Mouse (Mus musculus) CH12.LX (cell line): ENCODE measurements around the gene Snurf. TPM values are rescaled to one million over a fixed set of nuclear protein-coding genes. Genes with fewer than 3 reads are reported as not detected.

Experiments used
- DNase-seq: peaks from one replicate; pipeline ENCODE4 v3.0.0-alpha.2; 2013; ENCODE audit errors: extremely low read depth
- H3K27ac ChIP-seq: 2 replicates; pipeline ENCODE4 v1.5.1; 2012; ENCODE audit warnings: low read depth, mild to moderate bottlenecking, control low read depth, moderate library complexity; ENCODE audit not compliant: insufficient read depth
- H3K27me3 ChIP-seq: replicated peaks from 2 replicates; pipeline ENCODE3; 2012; ENCODE audit warnings: inconsistent platforms
- H3K36me3 ChIP-seq, 2 experiments: replicated peaks in 1 of 2; 2 replicates each; pipeline versions ENCODE3 to v1.6.1; 2012; ENCODE audit warnings: inconsistent platforms in 1 of 2, low read length in 1 of 2, mild to moderate bottlenecking in 1 of 2, mixed read lengths in 1 of 2, moderate library complexity in 1 of 2; ENCODE audit not compliant: control insufficient read depth in 1 of 2, insufficient read depth in 1 of 2
- H3K4me1 ChIP-seq, 2 experiments: 2 replicates each; pipeline ENCODE4 v1.6.1; 2012; ENCODE audit warnings: inconsistent platforms in 1 of 2, moderate library complexity in 1 of 2; ENCODE audit not compliant: insufficient read depth in 2 of 2, control insufficient read depth in 1 of 2
- H3K4me2 ChIP-seq: 2 replicates; pipeline ENCODE4 v1.6.1; 2012; ENCODE audit warnings: low read depth, mild to moderate bottlenecking, control low read depth; ENCODE audit not compliant: poor library complexity, insufficient read depth, severe bottlenecking
- H3K4me3 ChIP-seq, 3 experiments: fragments of 150-350 bp in 1 of 3; sonication (generic) in 1 of 3; replicated peaks in 1 of 3; 2 replicates each; pipeline versions ENCODE3 to v1.5.1; 2011 to 2012; ENCODE audit warnings: low read depth in 2 of 3, low read length in 2 of 3, mild to moderate bottlenecking in 2 of 3, moderate library complexity in 2 of 3, control low read depth in 1 of 3, improper control_type of control experiment in 1 of 3, inconsistent platforms in 1 of 3, mixed read lengths in 1 of 3; ENCODE audit not compliant: poor library complexity in 1 of 3
- H3K79me2 ChIP-seq: replicated peaks from 2 replicates; pipeline ENCODE4 v1.6.1; 2012; ENCODE audit warnings: mild to moderate bottlenecking, moderate library complexity; ENCODE audit not compliant: control insufficient read depth, poor library complexity, insufficient read depth, severe bottlenecking; ENCODE audit errors: extremely low read depth
- H3K9ac ChIP-seq: 2 replicates; pipeline ENCODE4 v1.6.1; 2012; ENCODE audit warnings: low read depth, mild to moderate bottlenecking, control low read depth, moderate library complexity; ENCODE audit not compliant: insufficient read depth
- H3K9me3 ChIP-seq: replicated peaks from 2 replicates; pipeline ENCODE3; 2012; ENCODE audit warnings: low read length, inconsistent platforms, mixed read lengths
- BHLHE40 ChIP-seq: IDR thresholded peaks from 2 replicates; pipeline ENCODE4 v1.6.1; 2011; ENCODE audit warnings: mild to moderate bottlenecking, low read depth, low read length, improper control_type of control experiment
- CHD1 ChIP-seq: IDR thresholded peaks from 2 replicates; pipeline ENCODE4 v1.6.1; 2012; ENCODE audit warnings: low read depth, low read length, improper control_type of control experiment, inconsistent platforms
- CHD2 ChIP-seq: IDR thresholded peaks from 2 replicates; pipeline ENCODE4 v1.6.1; 2011; ENCODE audit warnings: low read length, improper control_type of control experiment
- CTCF ChIP-seq, 2 experiments: IDR thresholded peaks in 1 of 2; conservative IDR thresholded peaks in 1 of 2; 2 replicates each; pipeline ENCODE4 v1.5.1; 2011 to 2012; ENCODE audit warnings: low read depth in 2 of 2, low read length in 2 of 2, improper control_type of control experiment in 1 of 2, inconsistent platforms in 1 of 2, mild to moderate bottlenecking in 1 of 2, moderate library complexity in 1 of 2
- E2F4 ChIP-seq: IDR thresholded peaks from 2 replicates; pipeline ENCODE4 v1.6.1; 2011; ENCODE audit warnings: low read depth, low read length, improper control_type of control experiment; ENCODE audit not compliant: insufficient replicate concordance
- ELF1 ChIP-seq: IDR thresholded peaks from 2 replicates; pipeline ENCODE4 v1.6.1; 2014; ENCODE audit warnings: low read depth, mild to moderate bottlenecking, inconsistent platforms, low read length, improper control_type of control experiment
- ETS1 ChIP-seq: conservative IDR thresholded peaks from 2 replicates; pipeline ENCODE4 v1.6.1; 2012; ENCODE audit warnings: low read depth, mild to moderate bottlenecking, inconsistent platforms, low read length, improper control_type of control experiment, moderate library complexity
- GABPA ChIP-seq: IDR thresholded peaks from 2 replicates; pipeline ENCODE4 v1.6.1; 2012; ENCODE audit warnings: low read depth, low read length, improper control_type of control experiment, inconsistent platforms; ENCODE audit not compliant: insufficient replicate concordance
- HCFC1 ChIP-seq: IDR thresholded peaks from 2 replicates; pipeline ENCODE4 v1.6.1; 2012; ENCODE audit warnings: low read depth, mild to moderate bottlenecking, inconsistent platforms, low read length, improper control_type of control experiment
- IRF4 ChIP-seq: IDR thresholded peaks from 2 replicates; pipeline ENCODE4 v1.6.1; 2014; ENCODE audit warnings: low read depth, mild to moderate bottlenecking, inconsistent platforms, low read length, improper control_type of control experiment
- JUN ChIP-seq: IDR thresholded peaks from 2 replicates; pipeline ENCODE4 v1.6.1; 2011; ENCODE audit warnings: low read depth, mild to moderate bottlenecking, low read length, improper control_type of control experiment, moderate library complexity; ENCODE audit not compliant: insufficient read depth
- KAT2A ChIP-seq: IDR thresholded peaks from 2 replicates; pipeline ENCODE4 v1.6.1; 2012; ENCODE audit warnings: low read length, improper control_type of control experiment, inconsistent platforms; ENCODE audit not compliant: insufficient replicate concordance
- MAX ChIP-seq: IDR thresholded peaks from 2 replicates; pipeline ENCODE4 v1.6.1; 2011; ENCODE audit warnings: low read length, improper control_type of control experiment
- MEF2A ChIP-seq: IDR thresholded peaks from 2 replicates; pipeline ENCODE4 v1.6.1; 2014; ENCODE audit warnings: low read depth, mild to moderate bottlenecking, inconsistent platforms, low read length, improper control_type of control experiment, borderline replicate concordance
- MXI1 ChIP-seq: IDR thresholded peaks from 2 replicates; pipeline ENCODE4 v1.6.1; 2011; ENCODE audit warnings: mild to moderate bottlenecking, low read depth, low read length, improper control_type of control experiment
- NELFE ChIP-seq: IDR thresholded peaks from 2 replicates; pipeline ENCODE4 v1.6.1; 2011; ENCODE audit warnings: low read depth, low read length, improper control_type of control experiment
- PAX5 ChIP-seq: IDR thresholded peaks from 2 replicates; pipeline ENCODE4 v1.6.1; 2012; ENCODE audit warnings: low read length, inconsistent platforms, mixed read lengths
- POLR2A ChIP-seq: IDR thresholded peaks from 2 replicates; pipeline ENCODE4 v1.6.1; 2011; ENCODE audit warnings: low read depth, mild to moderate bottlenecking, improper control_type of control experiment, low read length
- POLR2AphosphoS2 ChIP-seq: IDR thresholded peaks from 2 replicates; pipeline ENCODE4 v1.6.1; 2011; ENCODE audit warnings: low read depth, low read length, improper control_type of control experiment
- RAD21 ChIP-seq: IDR thresholded peaks from 2 replicates; pipeline ENCODE4 v1.6.1; 2011; ENCODE audit warnings: low read depth, mild to moderate bottlenecking, low read length, improper control_type of control experiment, moderate library complexity
- TCF12 ChIP-seq: IDR thresholded peaks from 2 replicates; pipeline ENCODE4 v1.6.1; 2014; ENCODE audit warnings: low read depth, mild to moderate bottlenecking, inconsistent platforms, low read length, improper control_type of control experiment
- UBTF ChIP-seq: IDR thresholded peaks from 2 replicates; pipeline ENCODE4 v1.6.1; 2012; ENCODE audit warnings: low read depth, mild to moderate bottlenecking, inconsistent platforms, low read length, improper control_type of control experiment, moderate library complexity
- ZC3H11A ChIP-seq: IDR thresholded peaks from 2 replicates; pipeline ENCODE4 v1.6.1; 2012; ENCODE audit warnings: low read depth, mild to moderate bottlenecking, inconsistent platforms, low read length, improper control_type of control experiment
- ZKSCAN1 ChIP-seq: IDR thresholded peaks from 2 replicates; pipeline ENCODE4 v1.6.1; 2012; ENCODE audit warnings: low read depth, inconsistent platforms, low read length, improper control_type of control experiment, borderline replicate concordance
- ZMIZ1 ChIP-seq: IDR thresholded peaks from 2 replicates; pipeline ENCODE4 v1.6.1; 2012; ENCODE audit warnings: low read depth, mild to moderate bottlenecking, inconsistent platforms, low read length, improper control_type of control experiment
- ZNF384 ChIP-seq: IDR thresholded peaks from 2 replicates; pipeline ENCODE4 v1.6.1; 2012; ENCODE audit warnings: low read depth, low read length, improper control_type of control experiment, inconsistent platforms
- dilution Hi-C: fragments of 300-500 bp; cut with MboI; formaldehyde crosslinking; loops from 2 replicates; pipeline ENCODE4 v1.14.3; 2020; ENCODE audit warnings: low sequenced_read_pairs; ENCODE audit not compliant: extremely low pct_unique_long_range_greater_than_20kb, extremely low pct_ligation_motif_present
- in situ Hi-C: fragments of 300-500 bp; cut with MboI; formaldehyde crosslinking; loops from 3 replicates; pipeline ENCODE4 v1.14.3; 2019; ENCODE audit warnings: low sequenced_read_pairs, low pct_ligation_motif_present, low pct_unique_long_range_greater_than_20kb, mixed read lengths
- polyA plus RNA-seq: library from polyadenylated mRNA; unstranded; fragments of >175 nt; gene quantifications from 2 replicates; pipeline ENCODE4 v1.2.1, GENCODE M21; 2012; ENCODE audit warnings: low read depth; ENCODE audit not compliant: insufficient read length
- total RNA-seq, 2 experiments: library from RNA; depleted of rRNA; stranded (reverse); fragments of 300-350 nt in 1 of 2; fragments of >200 nt in 1 of 2; gene quantifications; 2 replicates each; pipeline ENCODE4 v1.2.3; 2012 to 2014

The Snurf gene
- total and polyA plus RNA-seq, 3 experiments, result not detected

DNA sequence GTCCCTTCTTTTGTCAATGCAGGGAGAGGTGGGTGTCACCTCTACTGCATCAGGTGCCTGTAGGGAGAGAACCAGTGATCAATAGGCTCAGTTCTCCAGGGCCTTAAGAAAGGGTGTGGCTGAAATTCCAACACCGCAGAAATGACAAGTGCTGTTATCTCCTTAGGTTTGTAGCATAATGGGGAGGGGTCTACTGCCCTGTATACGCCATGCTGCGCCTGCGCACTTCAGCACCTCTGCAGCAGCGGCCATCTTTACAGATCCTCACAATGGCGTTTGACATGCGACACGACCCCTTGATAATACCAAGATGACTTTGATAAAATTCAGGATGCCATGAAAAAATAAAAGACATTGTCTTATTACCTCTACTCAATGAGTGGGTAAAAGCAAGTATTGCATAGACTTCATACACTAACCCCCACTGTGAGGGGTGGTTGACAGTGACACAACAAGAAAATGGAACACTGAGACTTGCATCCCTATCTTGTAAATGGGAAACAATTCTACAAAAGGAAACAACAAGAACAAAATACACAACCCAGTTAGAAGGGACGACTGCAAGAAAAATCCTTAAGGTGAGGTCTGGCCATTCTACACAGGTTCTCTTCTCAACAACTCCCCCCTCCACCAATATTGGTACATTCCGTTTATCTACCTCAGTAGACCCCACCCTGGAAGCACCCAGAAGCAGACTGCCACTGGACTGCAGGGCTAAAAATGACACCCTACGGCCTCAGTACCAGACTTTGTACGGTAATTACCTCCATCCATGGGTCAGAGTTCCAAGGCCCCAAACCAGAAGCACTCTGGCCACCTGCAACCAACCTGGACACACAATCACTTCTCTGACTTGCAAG, 1.6 kb downstream of the Snurf start:
- H3K36me3 ChIP-seq, result no peaks in the 10 kb centered on the region
- H3K79me2 ChIP-seq, result no peaks in the 10 kb centered on the region
- TF ChIP-seq ZNF384, result no peak
- TF ChIP-seq HCFC1, result no peak
- no peak for TF ChIP-seq TCF12
- no peak for TF ChIP-seq POLR2AphosphoS2
- no peak for TF ChIP-seq POLR2A
- no peak for TF ChIP-seq CHD1
- no peak for TF ChIP-seq ZKSCAN1
- TF ChIP-seq MEF2A, result no peak
- no peak for TF ChIP-seq KAT2A
- TF ChIP-seq ETS1, result no peak
- no peak for TF ChIP-seq ZC3H11A
- no peak for TF ChIP-seq BHLHE40
- TF ChIP-seq GABPA, result no peak
- no peak for TF ChIP-seq E2F4
- no peak for TF ChIP-seq ELF1
- no peak for TF ChIP-seq RAD21
- H3K4me2 ChIP-seq, result no peak overlapping the region
- no peak for DNase-seq
- no peaks in the 10 kb centered on the region for H3K4me1 ChIP-seq
- no peaks in the 10 kb centered on the region for H3K27me3 ChIP-seq
- peaks cover 18% of the 10 kb centered on the region for H3K9me3 ChIP-seq
- no peak overlapping the region for H3K27ac ChIP-seq
- no peak overlapping the region for H3K9ac ChIP-seq
- in situ Hi-C loops (no loop called here), dilution Hi-C loops (no loop called here)
- H3K4me3 ChIP-seq, result no peak overlapping the region

DNA sequence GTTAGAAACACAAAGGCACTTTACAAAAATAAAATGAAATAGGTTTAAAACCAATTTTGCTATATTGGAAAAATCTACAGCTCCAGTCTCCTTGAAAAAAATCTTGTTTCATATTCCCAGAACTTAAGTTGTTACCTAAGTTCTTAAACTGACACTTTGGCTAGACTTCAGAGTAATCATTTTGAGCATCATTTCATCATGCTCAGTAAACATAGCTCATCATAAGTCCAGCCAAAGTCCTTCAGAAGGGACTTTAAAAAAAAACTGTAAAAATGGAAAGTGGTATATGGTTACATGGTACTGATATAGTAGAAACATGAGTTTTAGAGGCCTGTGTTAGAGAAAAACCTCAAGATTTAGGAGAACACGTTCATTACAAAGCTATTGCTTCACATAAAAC, 26.2 kb downstream of the Snurf start:
- Histone ChIP-seq H3K36me3 (no peaks in the 10 kb centered on the region), H3K9me3 (no peaks in the 10 kb centered on the region), H3K9ac (no peak overlapping the region), H3K4me1 (peaks cover 0 to under 1% of the 10 kb centered on the region in 2 experiments; a peak in 1 of 4 replicates), H3K79me2 (no peaks in the 10 kb centered on the region), H3K27ac (no peak overlapping the region), H3K27me3 (no peaks in the 10 kb centered on the region), H3K4me3 (no peak overlapping the region), H3K4me2 (no peak overlapping the region)
- TF ChIP-seq ZMIZ1, result no peak
- no peak for TF ChIP-seq POLR2AphosphoS2
- no peak for TF ChIP-seq ZNF384
- TF ChIP-seq JUN, result no peak
- no peak for TF ChIP-seq CHD2
- TF ChIP-seq ETS1, result no peak
- TF ChIP-seq POLR2A, result no peak
- no peak for TF ChIP-seq MEF2A
- no peak for TF ChIP-seq KAT2A
- no peak for TF ChIP-seq MAX
- no peak for TF ChIP-seq UBTF
- no peak for TF ChIP-seq CTCF (conservative IDR thresholded peaks at IDR 0.05 in 1 of 2, IDR thresholded peaks at IDR 0.05 in 1 of 2; ENCODE audit: low read depth in 2 of 2, low read length in 2 of 2)
- TF ChIP-seq PAX5, result no peak
- TF ChIP-seq MXI1, result no peak
- no peak for TF ChIP-seq IRF4
- no peak for TF ChIP-seq NELFE
- dilution Hi-C loops (no loop called here), in situ Hi-C loops (no loop called here)
- DNase-seq, result no peak
